Mouse (Mus musculus) kidney, adult 9 months (tissue): ENCODE results near the gene Agmat.

Experiments
- DNase-seq: peaks from one replicate; pipeline ENCODE4 v3.0.0; 2022

The Agmat gene

DNA sequence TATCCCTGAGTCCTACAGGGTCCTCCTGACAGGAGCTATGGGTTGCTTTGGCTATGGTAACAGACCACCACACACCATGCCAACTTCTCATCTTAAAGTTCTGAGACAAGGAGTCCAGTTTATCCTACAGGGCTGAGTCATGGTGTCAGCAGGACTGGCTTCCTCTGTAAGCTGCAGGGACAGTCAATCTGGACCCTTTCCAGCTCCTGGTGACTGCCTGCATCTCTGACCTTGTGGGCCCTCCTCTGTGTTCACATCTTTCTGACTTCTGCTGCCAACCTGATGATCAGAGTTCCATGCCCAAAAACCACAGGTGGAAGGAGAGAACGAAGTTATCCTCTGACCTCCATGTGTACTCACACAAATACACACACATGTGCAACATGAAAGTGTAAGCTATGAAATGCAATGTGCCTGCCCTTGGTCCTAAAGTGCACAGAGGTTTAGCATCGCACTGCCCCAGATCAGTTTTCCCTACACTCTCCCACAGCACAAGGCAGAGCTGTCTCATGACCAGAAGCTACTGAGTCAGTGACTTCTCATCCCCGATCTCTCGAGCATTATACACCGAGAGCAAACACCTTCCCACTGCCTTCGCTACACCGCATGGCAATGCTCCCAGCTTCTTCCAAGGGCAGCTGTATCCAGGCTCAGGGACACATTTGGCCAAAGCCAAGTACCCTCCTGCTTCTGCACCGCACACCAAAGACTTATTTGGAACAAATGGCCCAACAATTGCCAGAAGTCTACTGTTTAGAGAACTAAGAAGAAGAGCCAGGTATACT, 34.9 kb downstream of the Agmat start:
- DNase-seq: no peak

DNA sequence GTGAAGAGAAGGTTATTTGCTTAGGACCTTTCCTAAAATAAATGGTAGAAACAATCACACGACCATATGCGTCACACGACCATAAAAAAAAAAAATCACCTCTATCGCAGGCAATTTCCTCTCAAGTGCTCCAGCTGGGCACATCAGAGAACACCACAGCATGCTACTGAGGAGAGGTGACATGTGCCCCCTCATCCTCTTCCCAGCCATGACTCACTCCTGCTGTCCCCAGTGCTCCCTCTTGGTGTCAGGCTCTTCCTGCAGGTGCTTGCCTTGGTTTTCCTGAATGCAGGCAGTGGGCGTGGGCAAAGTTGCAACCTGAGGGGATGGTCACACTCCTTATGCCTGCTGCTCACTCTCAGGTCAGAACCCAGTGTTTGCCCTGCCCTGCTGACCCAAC, 38.4 kb downstream of the Agmat start:
- DNase-seq: no peak

DNA sequence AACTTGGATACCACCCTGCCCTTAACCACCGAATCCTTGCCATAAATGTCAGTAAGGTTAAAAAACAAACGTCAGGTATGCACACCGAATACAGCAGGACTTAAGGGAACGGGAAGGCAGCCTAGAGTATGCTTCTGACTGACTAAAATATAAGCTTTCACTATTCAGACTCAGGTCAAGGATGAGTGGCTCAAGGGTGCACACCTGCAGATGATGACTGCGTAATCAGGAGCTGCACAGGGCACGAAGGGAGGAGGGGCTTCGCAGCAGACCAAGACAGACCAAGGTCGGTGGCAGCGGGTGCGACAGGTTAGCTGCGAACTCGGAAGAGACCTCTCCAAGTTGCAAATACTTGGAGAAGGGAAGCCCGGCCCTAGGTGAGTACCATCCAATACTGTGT, 39.7 kb downstream of the Agmat start:
- DNase-seq: no peak

DNA sequence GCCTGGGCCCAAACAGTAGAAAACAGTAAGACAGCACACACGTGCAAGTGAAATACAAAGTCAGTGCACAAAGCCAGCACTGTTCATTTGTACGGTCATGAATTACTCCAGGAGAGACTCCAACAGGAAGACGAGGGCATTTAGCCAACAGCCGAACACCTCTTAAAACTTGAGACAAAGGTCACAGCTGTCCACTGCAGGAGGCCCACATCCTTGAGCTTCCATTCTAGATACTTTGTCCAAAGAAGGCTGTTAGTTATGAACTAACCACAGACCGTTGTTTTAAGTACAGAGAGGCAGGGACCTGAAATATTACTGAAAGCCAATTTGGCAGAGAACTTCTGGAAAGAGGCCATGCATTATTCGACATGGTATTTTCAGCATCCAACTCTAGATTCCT, 40.6 kb downstream of the Agmat start:
- DNase-seq: peak; percentile 90

DNA sequence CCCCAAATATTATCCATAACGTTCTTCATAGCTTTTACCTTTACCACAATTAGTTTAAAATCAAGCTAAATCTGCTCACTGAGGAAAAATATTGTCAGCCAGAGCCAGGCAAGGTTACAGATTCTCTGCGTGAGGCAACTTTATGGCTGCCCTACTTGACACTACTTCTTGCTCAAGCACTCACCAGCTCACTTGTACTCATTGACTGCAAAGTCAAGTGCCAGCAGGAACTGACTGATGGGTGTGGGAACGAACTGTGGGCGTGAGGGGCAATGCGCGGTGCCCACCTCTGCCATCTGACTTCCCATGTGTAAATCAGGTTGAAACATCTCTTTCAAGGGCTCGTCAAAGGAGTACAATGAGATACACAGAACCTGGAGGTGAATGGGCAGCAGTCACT, 41.0 kb downstream of the Agmat start:
- DNase-seq: no peak

DNA sequence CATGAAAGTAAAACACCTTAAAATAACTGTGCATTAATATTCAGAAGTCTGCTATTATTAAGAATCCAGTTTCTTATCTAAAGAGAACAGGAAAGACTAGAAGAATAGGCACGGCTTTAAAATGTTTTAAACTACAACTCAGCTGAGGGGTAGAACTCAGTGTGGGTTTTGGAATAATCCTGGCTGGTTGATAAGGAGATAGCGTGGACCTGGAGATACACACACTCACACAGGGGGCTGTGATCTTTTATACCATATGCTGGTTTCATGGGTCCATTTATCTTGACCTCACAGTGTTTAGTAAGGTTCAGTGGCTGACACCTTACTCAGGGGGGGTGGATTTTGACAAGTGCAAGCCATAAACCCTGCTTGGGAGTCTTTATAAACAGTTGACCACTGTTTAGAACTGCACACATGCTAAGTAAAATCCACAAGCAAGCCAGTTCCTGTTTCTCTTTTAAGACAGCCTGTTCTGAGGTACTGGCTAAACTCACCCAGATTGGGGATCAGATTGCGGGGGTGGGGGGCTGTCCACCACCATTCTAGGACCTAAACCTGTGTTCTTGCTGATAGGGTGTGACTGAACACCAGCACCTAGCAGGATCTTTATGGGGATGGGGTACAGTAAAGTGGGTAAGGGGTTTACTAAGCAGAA, 43.2 kb downstream of the Agmat start:
- peak; percentile 31 for DNase-seq

DNA sequence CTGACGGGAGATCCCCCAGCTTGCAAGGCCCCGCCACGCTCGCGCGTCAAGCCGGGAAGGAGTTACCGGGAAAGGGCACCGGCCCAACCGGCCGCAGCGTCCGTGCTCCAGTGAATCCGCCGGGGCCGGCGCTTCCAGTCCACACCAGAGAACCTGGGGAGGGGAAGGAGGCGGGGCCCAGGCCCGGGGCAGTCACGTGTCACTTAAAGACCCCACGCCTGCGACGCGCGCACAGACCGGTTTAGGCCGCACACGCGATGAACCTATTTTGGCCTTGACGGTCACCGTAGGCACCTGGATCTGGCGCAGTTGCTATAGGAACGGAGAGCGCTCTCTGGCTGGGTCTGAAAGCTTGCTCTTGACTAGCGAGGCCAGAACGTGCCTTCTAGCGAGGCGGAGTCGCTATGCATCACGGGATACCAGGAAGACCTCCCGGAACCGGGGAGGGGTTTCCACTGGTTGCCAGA, 44.1 kb downstream of the Agmat start, which contains the start of gene Dnajc16:
Gene Dnajc16 (minus strand): TSS at position 408 of the 467 bp plus-strand sequence.
- DNase-seq: peak; percentile 99

DNA sequence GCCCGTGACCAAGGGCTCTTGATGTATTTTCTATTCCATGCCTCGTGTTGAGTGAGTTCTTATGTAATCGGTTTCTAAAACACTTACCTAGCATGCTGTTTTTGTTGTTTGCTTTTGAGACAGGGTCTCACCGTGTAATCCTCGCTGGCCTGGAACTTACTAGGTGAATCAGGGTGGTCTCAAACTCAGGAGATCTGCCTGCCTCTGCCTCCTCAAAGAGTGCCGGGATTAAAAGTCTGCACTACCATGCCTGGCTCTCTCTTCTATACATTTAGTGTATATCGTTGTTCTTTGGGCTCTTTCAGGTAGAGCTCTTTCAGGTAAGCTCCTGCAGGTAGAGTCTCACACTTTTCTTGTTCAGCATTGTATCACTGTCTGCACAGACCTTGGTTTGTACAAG, 45.0 kb downstream of the Agmat start:
- DNase-seq: no peak

DNA sequence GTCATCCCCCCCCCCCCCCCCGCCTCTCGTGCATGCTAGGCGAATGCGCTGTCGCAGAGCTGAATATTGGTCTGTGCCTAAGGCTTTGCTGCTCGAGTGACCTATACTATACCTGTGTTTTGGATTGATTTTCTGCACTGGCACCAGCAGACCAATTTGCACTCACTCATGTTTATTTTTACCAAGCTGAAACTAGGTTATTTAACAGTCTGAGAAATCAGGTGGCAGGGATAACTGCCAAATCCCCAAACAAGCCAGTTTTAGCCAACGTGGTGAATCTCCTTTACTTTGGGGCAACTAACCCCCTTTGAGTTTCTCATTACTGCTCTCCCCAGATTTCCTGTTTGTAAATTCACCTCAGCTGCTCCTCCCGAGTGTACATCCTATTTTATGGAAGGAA, 45.5 kb downstream of the Agmat start:
- DNase-seq: no peak

DNA sequence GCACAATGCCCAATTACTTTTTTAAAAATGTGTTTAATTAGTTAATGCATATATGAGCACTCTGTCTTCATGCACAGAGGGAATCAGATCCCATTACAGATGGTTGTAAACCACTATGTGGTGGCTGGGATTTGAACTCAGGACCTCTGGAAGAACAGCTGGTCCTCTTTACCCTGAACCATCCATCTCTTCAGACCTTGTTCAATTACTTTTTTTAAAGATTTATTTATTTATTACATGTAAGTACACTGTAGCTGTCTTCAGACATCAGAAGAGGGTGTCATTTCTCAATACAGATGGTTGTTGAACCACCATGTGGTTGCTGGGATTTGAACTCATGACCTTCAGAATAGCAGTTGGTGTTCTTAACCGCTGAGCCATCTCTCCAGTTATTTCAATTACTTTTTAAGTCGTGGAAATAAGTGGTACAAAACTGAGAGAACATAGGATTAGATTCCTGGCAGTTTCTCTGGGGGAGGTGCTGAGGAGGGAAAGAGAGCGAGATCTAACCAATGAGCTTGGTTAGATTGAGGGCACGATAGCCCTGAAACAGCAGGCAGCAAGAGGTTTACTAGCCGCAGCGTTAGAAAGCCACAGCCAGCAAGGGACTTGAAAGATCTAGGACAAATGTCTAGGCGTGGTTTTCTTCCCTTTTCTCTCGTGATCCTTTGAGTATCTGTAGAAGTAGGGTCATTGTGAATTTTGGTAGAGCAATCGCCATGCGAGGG, 46.2 kb downstream of the Agmat start:
- no peak for DNase-seq

DNA sequence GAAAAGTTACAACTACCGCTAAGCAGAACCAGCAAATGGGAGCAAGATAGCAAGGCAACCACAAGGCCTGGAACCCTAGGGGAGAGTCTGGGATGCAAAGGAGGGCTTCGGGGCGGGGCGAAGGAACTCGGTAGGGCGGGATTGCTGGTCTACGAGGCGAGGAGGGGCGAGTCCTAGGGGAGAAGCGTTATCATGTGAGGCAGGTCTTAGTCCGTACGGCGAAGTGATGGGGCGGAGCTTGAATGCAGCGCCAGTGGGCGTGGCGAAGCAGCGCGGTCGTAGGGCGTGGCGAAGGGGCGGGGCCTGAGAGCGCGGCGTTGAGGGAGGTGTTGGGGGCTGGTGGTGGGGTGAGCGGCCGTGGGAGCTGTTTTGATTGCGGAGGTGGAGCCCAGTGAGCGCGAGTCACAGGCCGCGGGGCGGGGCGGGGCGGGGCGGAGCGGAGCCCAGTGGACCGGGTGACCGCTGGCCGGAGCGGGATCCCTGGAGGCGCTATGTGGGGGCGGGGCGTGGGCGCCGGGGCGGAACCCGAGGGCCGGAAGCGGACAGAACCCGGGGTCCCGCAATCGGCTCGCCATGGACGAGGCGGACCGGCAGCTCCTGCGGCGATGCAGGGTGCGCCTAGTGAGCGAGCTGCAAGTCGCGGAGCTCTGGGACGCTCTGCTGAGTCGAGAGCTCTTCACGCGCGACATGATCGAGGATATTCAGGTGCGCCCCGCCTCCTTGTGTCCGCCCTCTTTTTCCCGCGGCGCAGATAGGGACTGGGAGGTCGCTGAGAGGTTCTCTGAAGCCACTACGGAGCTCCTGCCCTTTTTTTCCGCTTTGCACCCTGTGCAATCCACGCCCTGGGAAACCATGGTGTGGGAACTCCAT, 47.0 kb downstream of the Agmat start, which contains the start of gene Casp9:
Gene Casp9 (plus strand): TSS at position 331 of the 870 bp plus-strand sequence.
- DNase-seq: peak; percentile 99

DNA sequence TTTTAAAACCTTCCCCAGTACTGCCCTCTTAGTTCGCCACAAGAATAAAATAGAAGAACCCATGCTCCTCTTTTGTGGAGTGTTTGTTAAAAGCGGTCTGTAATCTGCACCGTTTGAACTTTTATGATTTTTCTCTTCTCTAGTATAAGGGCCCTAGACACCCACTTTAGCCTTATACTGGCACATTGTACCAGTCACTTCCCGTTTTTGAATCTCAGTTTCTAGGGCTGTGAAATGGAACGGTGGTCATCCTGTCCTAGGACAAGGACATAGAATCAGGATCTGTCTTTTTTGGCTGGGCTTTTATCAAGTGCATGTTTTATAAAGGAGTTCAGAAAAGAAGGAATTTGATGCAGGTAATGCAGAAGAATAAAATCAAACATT, 47.7 kb downstream of the Agmat start:
- peak; percentile 33 for DNase-seq

DNA sequence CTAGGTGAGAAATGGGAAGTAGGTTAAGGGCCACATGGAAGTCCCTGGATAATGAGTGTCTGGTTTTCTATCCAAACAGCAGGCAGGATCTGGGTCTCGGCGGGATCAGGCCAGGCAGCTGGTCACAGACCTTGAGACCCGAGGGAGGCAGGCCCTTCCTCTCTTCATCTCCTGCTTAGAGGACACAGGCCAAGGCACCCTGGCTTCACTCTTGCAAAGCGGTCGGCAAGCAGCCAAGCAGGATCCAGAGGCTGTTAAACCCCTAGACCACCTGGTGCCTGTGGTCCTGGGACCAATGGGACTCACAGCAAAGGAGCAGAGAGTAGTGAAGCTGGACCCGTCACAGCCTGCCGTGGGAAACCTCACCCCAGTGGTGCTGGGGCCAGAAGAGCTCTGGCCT, 49.9 kb downstream of the Agmat start:
- DNase-seq: peak; percentile 40

DNA sequence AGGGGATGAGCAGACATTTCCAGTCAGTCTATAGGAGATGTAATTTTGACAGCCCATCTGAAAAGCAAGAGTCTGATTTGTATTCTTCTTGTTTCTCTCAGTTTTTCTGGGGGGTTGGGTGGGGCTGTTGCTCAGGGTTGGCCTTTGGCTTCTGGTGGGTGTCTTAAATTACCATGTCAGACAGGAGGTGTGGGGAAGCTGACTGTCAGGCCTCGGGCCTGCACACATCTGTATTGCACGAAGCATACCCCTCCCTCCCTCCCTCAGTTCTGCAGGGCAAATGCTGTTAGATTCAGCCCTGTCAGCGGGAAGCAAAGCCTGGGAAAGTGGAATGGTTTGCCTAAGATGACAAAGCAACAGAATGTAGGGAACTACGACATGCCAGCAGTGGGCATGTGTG, 50.5 kb downstream of the Agmat start:
- no peak for DNase-seq

DNA sequence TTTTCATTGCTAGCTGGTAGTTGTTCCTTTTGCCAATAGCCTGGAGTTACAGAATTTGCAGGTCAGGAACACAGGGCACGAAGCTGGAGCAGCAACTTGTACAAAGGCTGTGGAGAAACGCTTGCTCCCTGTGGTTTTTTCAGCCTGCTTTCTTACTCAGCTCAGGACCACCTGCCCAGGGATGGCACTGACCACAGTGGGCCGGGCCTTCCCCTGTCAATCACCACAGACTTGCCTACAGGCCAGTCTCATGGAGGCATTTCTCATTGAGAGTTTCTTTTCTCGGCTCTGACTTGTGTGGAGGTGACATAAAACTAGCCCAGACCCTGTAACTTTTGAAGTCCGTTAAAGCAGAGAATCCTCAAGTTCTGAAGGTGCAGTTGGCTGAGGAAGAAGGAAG, 51.1 kb downstream of the Agmat start:
- no peak for DNase-seq

DNA sequence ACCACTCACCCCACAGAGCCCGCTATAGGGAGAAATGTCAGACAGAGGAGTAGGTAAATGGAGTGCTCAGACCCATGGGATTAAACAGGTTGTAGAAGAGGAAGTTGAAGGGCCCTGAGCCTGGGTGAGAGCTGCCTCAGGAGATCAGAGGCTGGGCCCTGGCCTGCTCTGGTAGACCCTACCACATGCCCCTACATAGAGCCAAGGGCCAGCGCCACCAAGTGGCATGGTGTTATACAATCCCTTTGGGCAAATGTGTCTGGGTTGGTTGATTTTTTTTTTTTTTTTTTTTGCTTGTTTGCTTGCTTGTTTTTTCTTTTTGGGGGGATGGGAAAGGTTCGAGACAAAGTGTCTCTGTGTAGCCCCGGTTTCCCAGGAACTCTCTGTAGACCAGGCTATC, 57.6 kb downstream of the Agmat start:
- no peak for DNase-seq

DNA sequence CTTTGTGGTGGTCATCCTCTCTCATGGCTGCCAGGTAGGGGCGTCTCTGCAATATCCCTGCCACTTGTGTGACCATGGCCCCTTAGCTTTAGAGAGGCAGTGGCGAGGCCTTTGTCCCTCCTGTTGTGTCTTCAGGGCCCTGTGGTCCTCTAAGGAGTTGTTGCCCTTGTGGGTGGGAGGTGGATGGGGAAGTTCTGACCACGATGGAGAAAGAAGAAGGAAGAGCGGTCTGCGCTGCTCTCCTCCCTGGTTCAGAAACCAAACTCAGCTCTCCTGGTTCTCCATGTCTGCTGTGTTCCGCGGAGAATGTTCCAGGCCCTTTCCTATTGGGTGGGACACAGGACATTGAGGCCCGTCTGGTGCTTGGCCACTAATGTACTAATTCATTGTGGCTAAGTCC, 59.4 kb downstream of the Agmat start:
- DNase-seq: no peak
